Mouse (Mus musculus) layer of hippocampus, postnatal 25 days (tissue): Measurements from ENCODE around the gene Cdiptos. TPM values are rescaled to one million over a fixed set of nuclear protein-coding genes. Genes with fewer than 3 reads are reported as not detected.

Experiments used
- DNase-seq, 2 experiments: peaks; one replicate each; pipeline ENCODE4 v3.0.0; 2022; ENCODE audit warnings: mixed read lengths in 2 of 2, low spot score in 1 of 2; ENCODE audit errors: extremely low spot score in 1 of 2
- total RNA-seq, 2 experiments: library from RNA; stranded (reverse); gene quantifications; 2 replicates each; pipeline ENCODE4 v1.2.3; 2021

Cdiptos gene
- not detected for total RNA-seq

GRCm38 (mm10) chr7:126975950-126976866 is at the start of gene Cdiptos:
TSS of gene Cdiptos (minus strand) at chr7:126976098.
- peak; percentile 95 to 100 for DNase-seq

- peak; percentile 63 to 69 for DNase-seq
Measured at GRCm38 (mm10) chr7:127024755-127025555, 49.1 kb upstream of the Cdiptos start.

DNA sequence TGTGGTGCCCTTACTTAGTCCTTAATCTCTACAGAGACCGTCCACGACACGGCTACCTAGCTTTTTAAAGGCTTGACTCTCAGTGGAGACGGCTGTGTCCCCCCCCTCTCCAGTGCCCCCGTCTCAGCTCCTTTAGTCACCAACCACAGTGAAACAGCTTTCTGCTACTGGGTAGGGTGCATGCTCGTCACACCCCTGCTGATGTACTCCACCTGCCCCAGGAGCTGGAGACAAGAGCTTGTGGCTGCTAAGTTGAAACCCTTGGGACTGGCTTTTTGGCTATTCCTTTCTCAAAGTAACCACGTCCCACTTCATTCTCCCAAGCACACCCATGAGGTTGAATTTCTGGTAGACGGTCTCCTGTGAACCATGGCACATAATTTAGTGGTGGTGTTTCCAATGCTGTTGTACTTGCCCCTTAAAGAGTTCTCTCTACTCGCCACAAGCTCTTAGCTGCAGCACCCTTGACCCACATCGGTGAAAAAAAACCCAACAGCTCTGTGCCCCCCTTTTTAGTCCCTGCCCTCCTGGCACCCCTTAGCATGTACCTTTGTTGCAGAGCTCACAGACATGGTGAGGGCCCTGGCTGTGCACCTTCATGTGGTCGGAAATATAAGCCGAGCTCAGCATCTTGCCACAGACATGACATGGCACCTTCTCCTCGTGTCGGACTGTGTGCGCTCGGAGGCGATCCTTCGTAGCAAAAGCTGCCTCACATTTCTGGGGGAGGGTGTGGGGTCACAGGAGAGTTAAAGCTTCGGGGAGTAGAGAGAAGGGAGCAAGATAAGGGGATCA is 48.2 kb upstream of the Cdiptos start:
- no peak for DNase-seq

DNA sequence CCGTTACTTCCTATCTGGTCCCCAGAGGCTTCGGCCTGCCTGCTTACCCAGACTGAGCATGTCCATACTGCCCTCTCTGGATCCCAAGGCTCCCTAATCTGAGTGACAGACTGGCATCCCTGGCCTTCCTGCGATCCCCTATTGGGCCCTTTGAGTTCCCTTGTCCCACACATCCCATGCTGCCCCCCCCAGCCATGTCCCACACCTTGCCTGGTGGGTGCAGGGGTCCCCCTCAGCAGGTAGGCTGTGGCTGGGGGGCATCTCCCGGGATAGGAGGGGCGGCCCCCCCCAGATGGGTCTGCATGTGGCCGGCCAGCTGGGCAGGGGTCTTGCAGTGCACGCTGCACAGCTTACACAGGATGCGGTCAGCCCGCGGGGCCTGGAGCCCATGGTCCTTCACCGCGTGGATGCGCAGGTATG is 47.4 kb upstream of the Cdiptos start:
- DNase-seq, result no peak

DNA sequence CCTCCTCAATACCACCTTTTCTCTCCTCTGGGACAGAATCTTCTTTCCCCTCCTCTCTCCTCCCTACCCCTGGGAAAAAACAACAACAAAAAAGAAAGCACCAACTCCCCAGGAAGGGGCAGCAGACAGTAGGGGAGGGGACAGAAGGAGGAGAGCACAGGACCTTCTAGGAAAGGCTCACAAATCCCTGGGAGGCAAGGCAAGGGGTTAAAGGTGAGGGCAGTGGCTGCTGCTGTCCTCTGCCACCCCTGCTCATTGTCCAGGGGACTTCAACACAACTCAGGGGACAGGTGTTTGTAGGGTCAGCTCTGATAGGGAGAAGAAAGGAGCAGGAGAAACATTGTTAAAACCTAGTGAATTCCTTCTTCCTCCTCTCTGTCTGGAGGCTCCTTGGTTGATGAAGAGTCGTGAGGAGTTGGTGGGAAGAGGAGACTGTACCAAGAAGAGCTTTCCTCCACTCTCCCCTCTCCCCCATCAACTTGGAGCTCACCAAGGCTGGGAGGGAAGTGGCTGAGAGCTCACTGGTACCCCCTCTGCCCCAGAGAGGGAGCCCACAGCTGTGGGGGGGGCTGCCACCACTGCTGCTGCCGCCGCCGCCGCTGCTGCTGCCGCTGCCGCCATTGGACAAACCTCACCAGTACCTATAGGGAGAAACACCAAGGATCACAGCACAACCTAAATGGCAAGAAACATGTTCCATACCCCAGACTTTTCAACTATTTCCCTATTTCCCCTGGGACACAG is 46.8 kb upstream of the Cdiptos start:
- DNase-seq, result no peak

GRCm38 (mm10) chr7:127021563-127022527 is 45.9 kb upstream of the Cdiptos start:
- DNase-seq, result no peak

- peak in 1 of 2 experiments; percentile 62 for DNase-seq
Measured at GRCm38 (mm10) chr7:127020901-127021562, 45.1 kb upstream of the Cdiptos start, which contains the start of the genes Gm42742 and Prrt2. TSS of gene Gm42742 (minus strand) at chr7:127021097. TSS of gene Prrt2 (minus strand) at chr7:127021211.

- DNase-seq, result no peak
Measured at GRCm38 (mm10) chr7:127020491-127020890, 44.6 kb upstream of the Cdiptos start.

DNA sequence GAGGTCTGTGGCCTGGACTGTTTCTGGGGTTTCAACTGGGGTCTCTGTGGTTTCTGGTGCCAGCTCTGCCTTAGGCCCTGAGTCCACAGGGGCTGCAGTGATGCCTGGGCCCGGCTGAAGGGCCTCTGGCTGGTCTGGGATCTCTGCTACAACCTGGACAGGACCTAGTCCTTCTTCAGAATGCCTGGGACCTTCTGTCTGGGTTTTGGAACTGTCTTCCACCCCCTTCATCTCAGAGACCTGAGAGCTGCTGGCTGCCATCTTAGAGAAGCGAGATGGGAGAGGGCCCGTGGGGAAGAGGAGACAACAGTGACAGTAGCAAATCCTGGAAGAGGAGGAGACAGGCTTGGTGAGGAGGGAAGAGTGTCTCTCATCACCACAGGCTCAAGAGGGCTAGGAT is 44.1 kb upstream of the Cdiptos start:
- no peak for DNase-seq

DNA sequence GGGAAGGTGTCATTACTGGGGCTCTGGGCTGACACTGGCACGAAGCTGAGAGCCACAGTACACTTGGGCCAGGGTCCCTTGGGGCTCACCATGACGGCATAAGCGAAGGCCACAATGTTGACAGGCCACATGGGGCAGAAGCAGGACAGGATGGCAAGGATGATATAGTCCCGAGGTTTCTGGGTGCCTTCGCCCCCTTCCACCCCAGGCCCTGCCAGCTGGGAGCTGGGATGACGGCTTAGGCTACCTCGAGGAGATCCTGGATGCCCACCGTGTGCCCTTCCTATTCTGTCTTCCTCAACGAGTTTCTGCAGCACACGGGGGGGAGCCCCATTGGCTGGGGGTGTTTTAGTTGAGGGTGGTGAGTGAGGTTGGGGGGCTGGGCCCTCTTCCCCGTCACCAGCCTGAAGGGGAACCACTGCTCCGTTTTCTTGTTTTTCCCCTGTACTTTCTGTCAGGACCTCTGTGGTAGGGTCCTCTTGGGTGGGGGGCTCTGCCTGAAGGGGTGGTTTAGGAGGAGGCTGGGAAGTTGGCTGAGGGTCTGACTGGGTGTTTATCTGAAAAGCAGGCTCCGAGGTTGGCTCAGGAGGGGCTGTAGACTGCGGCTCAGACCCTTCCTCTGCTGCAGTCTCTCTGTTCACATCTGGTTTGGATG is 43.5 kb upstream of the Cdiptos start:
- DNase-seq, result no peak

DNA sequence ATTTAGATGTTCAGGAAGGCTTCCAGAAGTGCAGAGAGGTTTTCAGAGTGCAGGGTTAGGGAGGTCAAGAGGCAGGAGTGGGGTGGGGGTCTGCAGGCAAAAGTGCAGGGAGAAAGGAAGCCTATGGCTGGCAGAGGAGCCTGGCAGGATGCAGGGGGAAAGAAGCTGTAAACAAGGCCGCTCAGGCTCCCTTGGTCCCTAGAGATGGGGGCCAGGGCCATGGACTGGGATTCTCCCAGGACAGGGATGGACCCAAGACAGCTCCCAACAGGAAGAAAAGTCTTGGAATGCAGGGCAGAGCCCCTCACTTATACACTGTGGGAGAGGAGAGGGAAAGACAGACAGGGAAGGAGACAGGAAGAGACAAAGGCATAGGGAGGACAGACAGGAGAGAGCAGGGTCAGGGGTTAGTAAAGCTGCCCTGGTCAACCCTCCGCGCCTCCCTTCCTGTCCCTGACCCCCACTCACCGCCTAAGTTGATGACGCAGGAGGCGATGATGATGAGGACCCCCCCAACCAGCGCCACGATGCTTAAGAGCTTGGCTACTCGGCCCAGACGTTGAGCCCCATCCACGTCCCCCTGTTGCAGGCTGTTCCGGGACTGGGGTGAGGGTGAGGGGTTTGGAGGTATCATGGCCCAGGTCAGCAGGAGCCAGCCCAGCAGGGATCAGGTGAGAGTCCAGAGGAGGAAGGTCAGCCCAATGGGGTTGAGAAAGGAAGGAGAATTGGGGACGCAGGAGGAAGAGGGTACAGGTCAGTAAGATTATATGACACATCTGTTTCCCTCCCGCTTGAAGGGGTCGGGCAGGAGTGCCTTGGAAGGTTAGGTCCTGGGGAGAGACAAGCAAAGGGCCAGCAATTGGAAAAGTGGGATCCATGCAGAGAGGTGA is 42.8 kb upstream of the Cdiptos start:
- DNase-seq, result no peak

GRCm38 (mm10) chr7:127017950-127018345 is 42.0 kb upstream of the Cdiptos start:
- no peak for DNase-seq

DNA sequence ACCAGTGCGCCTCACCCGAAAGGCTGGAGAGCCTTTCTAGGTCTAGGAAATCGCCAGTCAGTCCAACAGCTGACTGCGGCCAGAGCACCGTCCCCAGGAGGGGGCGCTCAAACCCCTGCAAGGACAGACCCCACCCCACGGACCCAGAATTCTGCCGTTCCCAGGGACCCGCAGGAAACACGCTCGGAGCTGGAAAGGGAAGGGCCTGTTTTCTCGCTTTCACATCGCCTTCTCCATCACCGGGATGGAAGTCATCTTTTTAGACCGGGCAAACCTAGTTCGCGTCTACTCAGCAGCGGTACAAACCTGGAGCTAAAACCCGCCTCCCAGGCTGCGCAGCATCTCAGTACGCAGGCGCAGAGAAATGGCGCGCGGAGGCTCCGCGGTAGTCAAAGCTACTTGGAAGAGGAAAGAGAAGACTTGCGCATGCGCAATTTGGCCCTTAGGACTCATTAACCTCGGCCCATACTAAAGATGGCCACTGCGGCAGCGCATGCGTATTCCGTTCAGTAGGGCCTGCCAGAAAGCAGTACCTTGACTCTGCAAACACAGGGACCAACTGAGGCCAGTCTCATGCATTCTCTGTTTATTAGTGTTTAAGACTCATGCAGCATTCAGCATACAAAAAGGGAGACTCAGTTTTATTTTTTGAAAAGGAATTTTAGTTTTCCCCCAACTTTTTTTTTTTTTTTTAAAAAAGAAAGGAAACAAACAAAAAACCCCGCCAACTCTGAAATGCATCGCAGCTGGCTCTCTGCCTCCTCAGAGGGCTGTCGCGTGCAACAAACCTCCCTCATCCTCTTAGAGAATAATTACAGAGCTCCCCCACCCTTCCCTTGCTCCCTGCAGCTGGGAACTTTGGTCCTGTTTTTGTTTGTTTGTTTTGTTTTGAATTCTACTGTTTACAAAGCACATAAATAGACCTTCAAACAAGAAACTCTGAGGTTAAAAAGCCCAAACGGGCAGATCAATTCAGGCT is 41.4 kb upstream of the Cdiptos start, which contains the start of gene Pagr1a:
Pagr1a (minus strand) TSS at position 382 of the 979 bp plus-strand sequence.
- peak; percentile 95 to 96 for DNase-seq

GRCm38 (mm10) chr7:127016486-127016938 is 40.6 kb upstream of the Cdiptos start:
- peak in 1 of 2 experiments; percentile 54 for DNase-seq

- DNase-seq, result no peak
Measured at GRCm38 (mm10) chr7:127016481-127016485, 40.4 kb upstream of the Cdiptos start, which contains the start of gene Pagr1b. TSS of gene Pagr1b (minus strand) at chr7:127016484.

- DNase-seq, result no peak
Measured at GRCm38 (mm10) chr7:127016081-127016480, 40.2 kb upstream of the Cdiptos start.
